Mouse (Mus musculus) myocyte (in vitro differentiated cells): ENCODE results near the gene Arhgap31. TPM values are rescaled to one million over a fixed set of nuclear protein-coding genes. Genes with fewer than 3 reads are reported as not detected.

Source experiments
- H3K27me3 ChIP-seq: one replicate; pipeline ENCODE4 v1.6.1; 2011; ENCODE audit not compliant: control insufficient read depth, insufficient read depth, insufficient read length
- H3K36me3 ChIP-seq: one replicate; pipeline ENCODE4 v1.6.1; 2011; ENCODE audit not compliant: control insufficient read depth, insufficient read depth
- H3K4me2 ChIP-seq: one replicate; pipeline ENCODE4 v1.6.1; 2011; ENCODE audit warnings: low read depth, control low read depth
- H3K4me3 ChIP-seq: one replicate; pipeline ENCODE4 v1.5.1; 2011; ENCODE audit warnings: mild to moderate bottlenecking, control low read depth, moderate library complexity
- H3K79me2 ChIP-seq: one replicate; pipeline ENCODE4 v1.6.1; 2011; ENCODE audit not compliant: control insufficient read depth, insufficient read depth
- H3ac ChIP-seq: one replicate; pipeline ENCODE4 v1.6.1; 2011; ENCODE audit not compliant: control insufficient read depth, insufficient read length
- CEBPB ChIP-seq: IDR thresholded peaks from 2 replicates; pipeline ENCODE4 v1.6.1; 2011; ENCODE audit warnings: mild to moderate bottlenecking, moderate library complexity; ENCODE audit not compliant: poor library complexity, insufficient read depth, severe bottlenecking
- E2F4 ChIP-seq: IDR thresholded peaks from one replicate; pipeline ENCODE4 v1.6.1; 2011; ENCODE audit warnings: mild to moderate bottlenecking, control low read depth, moderate library complexity; ENCODE audit not compliant: insufficient read depth
- MAX ChIP-seq: IDR thresholded peaks from one replicate; pipeline ENCODE4 v1.6.1; 2011; ENCODE audit warnings: low read depth, mild to moderate bottlenecking, control low read depth
- MYOD1 ChIP-seq, 3 experiments: IDR thresholded peaks; one replicate each; pipeline ENCODE4 v1.6.1; 2011; ENCODE audit warnings: control low read depth in 2 of 3, low read depth in 2 of 3, mild to moderate bottlenecking in 2 of 3, moderate library complexity in 1 of 3; ENCODE audit not compliant: insufficient read length in 2 of 3, control insufficient read depth in 1 of 3
- MYOG ChIP-seq, 3 experiments: IDR thresholded peaks; one replicate each; pipeline ENCODE4 v1.6.1; 2011; ENCODE audit warnings: control low read depth in 2 of 3, low read depth in 2 of 3, mild to moderate bottlenecking in 2 of 3; ENCODE audit not compliant: insufficient read length in 2 of 3, control insufficient read depth in 1 of 3, insufficient read depth in 1 of 3
- POLR2A ChIP-seq: IDR thresholded peaks from one replicate; pipeline ENCODE4 v1.6.1; 2011; ENCODE audit warnings: low read depth, mild to moderate bottlenecking, control low read depth, moderate library complexity; ENCODE audit not compliant: insufficient read length
- POLR2AphosphoS2 ChIP-seq: IDR thresholded peaks from one replicate; pipeline ENCODE4 v1.6.1; 2011; ENCODE audit warnings: low read depth, control low read depth; ENCODE audit not compliant: insufficient read length
- REST ChIP-seq: IDR thresholded peaks from one replicate; pipeline ENCODE4 v1.6.1; 2011; ENCODE audit warnings: mild to moderate bottlenecking, control low read depth, moderate library complexity; ENCODE audit not compliant: insufficient read depth, insufficient read length
- SRF ChIP-seq: IDR thresholded peaks from one replicate; pipeline ENCODE4 v1.6.1; 2011; ENCODE audit warnings: low read depth; ENCODE audit not compliant: control insufficient read depth, insufficient read length
- TCF12 ChIP-seq: IDR thresholded peaks from one replicate; pipeline ENCODE4 v1.6.1; 2011; ENCODE audit warnings: mild to moderate bottlenecking, control low read depth; ENCODE audit not compliant: poor library complexity, insufficient read depth, severe bottlenecking
- TCF3 ChIP-seq: IDR thresholded peaks from one replicate; pipeline ENCODE4 v1.6.1; 2011; ENCODE audit warnings: low read depth, control low read depth; ENCODE audit not compliant: insufficient read length
- USF1 ChIP-seq: IDR thresholded peaks from one replicate; pipeline ENCODE4 v1.6.1; 2011; ENCODE audit warnings: low read depth, mild to moderate bottlenecking, control low read depth, moderate library complexity
- polyA plus RNA-seq: library from polyadenylated mRNA; unstranded; fragments of >200 nt; fragmentation: generic; extraction: Trizol; gene quantifications from one replicate; pipeline ENCODE4 v1.2.1, GENCODE M21; 2012; ENCODE audit warnings: missing spikeins

Arhgap31 gene
- polyA plus RNA-seq, 1 experiment = 5.8 TPM

GRCm38 (mm10) chr16:38562131-38562967, 150.7 kb downstream of the Arhgap31 start:
- H3K27me3 ChIP-seq = no peaks in the 10 kb centered on the region
- peak overlapping the region; percentile 89 for H3K4me3 ChIP-seq
- H3K79me2 ChIP-seq = peaks cover 44% of the 10 kb centered on the region
- peak overlapping the region; percentile 99 for H3ac ChIP-seq
- no peaks in the 10 kb centered on the region for H3K36me3 ChIP-seq
- TF ChIP-seq TCF12 (no peak), MYOD1 (IDR thresholded peaks at IDR 0.05; ENCODE audit: control insufficient read depth in 1 of 3, insufficient read length in 2 of 3, low read depth in 2 of 3) (peak in 2 of 3 experiments; percentile 21 to 54), POLR2A (peak; percentile 98), CEBPB (no peak), TCF3 (no peak), REST (peak; percentile 42), MAX (no peak), MYOG (IDR thresholded peaks at IDR 0.05; ENCODE audit: control insufficient read depth in 1 of 3, insufficient read depth in 1 of 3, insufficient read length in 2 of 3, low read depth in 2 of 3) (peak in 2 of 3 experiments; percentile 27 to 65), SRF (peak; percentile 89), POLR2AphosphoS2 (peak; percentile 98), E2F4 (no peak), USF1 (no peak)
- peak overlapping the region; percentile 73 for H3K4me2 ChIP-seq

- Histone ChIP-seq H3K4me3 (no peak within 1 kb of the TSS), H3K27me3 (no peaks in the 10 kb centered on the region)
These were observed 154.8 kb downstream of the Arhgap31 start, which contains the start of gene Tmem39a for GRCm38 (mm10) chr16:38558221-38558748. Gene Tmem39a (plus strand): TSS chr16:38558698.

GRCm38 (mm10) chr16:38555988-38556387, 157.1 kb downstream of the Arhgap31 start:
- Histone ChIP-seq H3K4me3 (no peak overlapping the region), H3K27me3 (no peaks in the 10 kb centered on the region), H3K4me2 (no peak overlapping the region), H3K79me2 (no peaks in the 10 kb centered on the region), H3ac (no peak overlapping the region), H3K36me3 (no peaks in the 10 kb centered on the region)
- no peak for TF ChIP-seq POLR2AphosphoS2
- no peak for TF ChIP-seq TCF3
- no peak for TF ChIP-seq MYOG (IDR thresholded peaks at IDR 0.05; ENCODE audit: control insufficient read depth in 1 of 3, insufficient read depth in 1 of 3, insufficient read length in 2 of 3, low read depth in 2 of 3)
- no peak for TF ChIP-seq E2F4
- no peak for TF ChIP-seq REST
- no peak for TF ChIP-seq MAX
- TF ChIP-seq MYOD1 (IDR thresholded peaks at IDR 0.05; ENCODE audit: control insufficient read depth in 1 of 3, insufficient read length in 2 of 3, low read depth in 2 of 3) = no peak
- TF ChIP-seq TCF12 = no peak
- TF ChIP-seq POLR2A = no peak
- TF ChIP-seq USF1 = no peak
- TF ChIP-seq CEBPB = no peak
- no peak for TF ChIP-seq SRF

More at GRCm38 (mm10) chr16:38558221-38558748, 154.8 kb downstream of the Arhgap31 start, which contains the start of gene Tmem39a:
- TF ChIP-seq SRF (no peak), TCF12 (no peak), MAX (no peak), MYOD1 (IDR thresholded peaks at IDR 0.05; ENCODE audit: control insufficient read depth in 1 of 3, insufficient read length in 2 of 3, low read depth in 2 of 3) (no peak), MYOG (IDR thresholded peaks at IDR 0.05; ENCODE audit: control insufficient read depth in 1 of 3, insufficient read depth in 1 of 3, insufficient read length in 2 of 3, low read depth in 2 of 3) (no peak), REST (no peak), POLR2AphosphoS2 (no peak), TCF3 (no peak), CEBPB (no peak), USF1 (no peak), E2F4 (no peak), POLR2A (no peak)
- no peak within 1 kb of the TSS for H3K4me2 ChIP-seq
- H3K79me2 ChIP-seq = peaks cover 5% of the 10 kb centered on the region
- no peak within 1 kb of the TSS for H3ac ChIP-seq
- H3K36me3 ChIP-seq = no peaks in the 10 kb centered on the region
